Mouse (Mus musculus): ENCODE measurements at regions not wholly inside any gene's neighbourhood (a gene's known extent, or its start where the extent isn't known, plus 50 kb on each side); places are given as distances from the start of the nearest gene placed in this dataset.

DNA sequence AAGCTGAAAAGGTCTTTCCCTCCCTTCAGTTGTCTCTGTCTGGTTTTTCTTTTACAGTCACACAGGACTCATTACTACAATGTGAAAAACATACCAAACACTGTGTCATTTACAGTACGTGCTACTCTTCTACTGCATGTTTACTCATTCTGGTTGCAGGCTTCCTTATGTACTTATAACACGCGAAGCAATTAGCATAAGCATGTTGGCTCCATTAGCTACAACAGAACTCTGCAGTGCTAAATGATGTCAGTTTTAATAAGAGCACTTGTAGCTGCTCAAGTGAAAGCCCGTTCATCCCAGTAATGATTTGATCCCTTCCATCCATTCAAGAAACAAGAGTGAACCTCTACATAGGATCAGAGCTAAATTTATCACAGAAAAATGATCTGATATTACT lies 199.2 kb downstream of the S1pr1 start:
- H3K27me3 ChIP-seq (ENCODE audit: control insufficient read depth, insufficient read depth, low read length) = no peaks in the 10 kb centered on the region
- ATAC-seq (ENCODE audit: low FRiP score, low read depth) = no peak

DNA sequence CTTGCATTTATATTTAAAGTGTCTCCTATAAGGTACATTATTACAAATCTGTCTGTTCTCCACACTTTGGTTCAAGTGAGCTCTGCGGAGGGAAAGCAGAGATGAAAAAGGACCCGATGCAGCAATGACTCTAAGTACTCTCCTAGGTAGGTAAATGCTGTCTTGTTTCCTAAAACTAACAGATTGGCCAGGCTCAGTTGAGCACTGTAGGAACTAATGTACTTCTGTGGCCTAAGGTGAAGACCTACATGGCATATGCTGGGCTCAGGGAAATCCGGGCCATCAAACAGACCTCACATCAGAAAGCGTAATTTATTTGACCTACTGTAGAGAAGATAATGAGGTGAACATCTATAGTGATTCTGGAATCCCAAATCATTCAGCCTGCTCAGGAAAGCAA lies 205.2 kb downstream of the S1pr1 start:
- no peaks in the 10 kb centered on the region for H3K9me3 ChIP-seq (ENCODE audit: control insufficient read depth, low read length)
- no peaks in the 10 kb centered on the region for H3K4me1 ChIP-seq (ENCODE audit: control insufficient read depth, insufficient read depth, low read length)
- H3K4me3 ChIP-seq (replicated peaks; ENCODE audit: low read length) = no peak overlapping the region
- DNase-seq (ENCODE audit: low spot score) (no peak), ATAC-seq (ENCODE audit: low FRiP score, low read depth) (no peak)
- 89% methylated on average over 4 of the region's 4 CpGs for WGBS
- H3K27me3 ChIP-seq (ENCODE audit: control insufficient read depth, insufficient read depth, low read length) = no peaks in the 10 kb centered on the region
- no peak for TF ChIP-seq POLR2A (IDR thresholded peaks at IDR 0.05; ENCODE audit: borderline replicate concordance, extremely low read depth, insufficient read depth, insufficient read length)
- no peak overlapping the region for H3K4me2 ChIP-seq (replicated peaks; ENCODE audit: low read depth, low read length, severe bottlenecking)
- H3K9ac ChIP-seq (ENCODE audit: low read depth, low read length, severe bottlenecking) = no peak overlapping the region
- H3K36me3 ChIP-seq (ENCODE audit: control insufficient read depth, insufficient read depth, low read length) = no peaks in the 10 kb centered on the region
- no peak overlapping the region for H3K27ac ChIP-seq (replicated peaks; ENCODE audit: low read depth, low read length)

More for the DNA sequence above, 199.2 kb downstream of the S1pr1 start:
- Histone ChIP-seq H3K27ac (replicated peaks; ENCODE audit: low read depth, low read length) (no peak overlapping the region), H3K9ac (ENCODE audit: low read depth, low read length, severe bottlenecking) (no peak overlapping the region), H3K9me3 (ENCODE audit: control insufficient read depth, low read length) (no peaks in the 10 kb centered on the region), H3K36me3 (ENCODE audit: control insufficient read depth, insufficient read depth, low read length) (no peaks in the 10 kb centered on the region), H3K4me2 (replicated peaks; ENCODE audit: low read depth, low read length, severe bottlenecking) (no peak overlapping the region), H3K4me3 (replicated peaks; ENCODE audit: low read length) (no peak overlapping the region), H3K4me1 (ENCODE audit: control insufficient read depth, insufficient read depth, low read length) (no peaks in the 10 kb centered on the region)
- no peak for TF ChIP-seq POLR2A (IDR thresholded peaks at IDR 0.05; ENCODE audit: borderline replicate concordance, extremely low read depth, insufficient read depth, insufficient read length)
- WGBS = 76% methylated on average over 4 of the region's 4 CpGs
- no peak for DNase-seq (ENCODE audit: low spot score)

DNA sequence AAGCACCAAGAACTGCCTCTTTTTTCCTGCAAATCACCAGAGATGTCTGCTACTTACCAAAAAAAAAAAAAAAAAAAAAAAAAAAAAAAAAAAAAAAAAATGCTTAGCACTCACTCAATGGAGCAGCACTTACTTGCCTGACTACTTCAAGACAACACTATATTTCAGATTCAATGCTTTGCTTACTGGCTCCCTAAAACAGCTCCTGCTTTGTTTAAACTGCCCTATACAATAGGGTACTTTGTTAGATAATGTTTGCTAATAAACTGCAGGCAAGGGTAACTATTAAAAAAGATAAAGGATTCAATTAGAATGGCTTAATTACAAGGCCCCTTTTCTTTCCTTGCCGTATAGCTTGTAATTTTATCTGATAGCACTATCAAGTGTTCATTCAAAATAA lies 217.5 kb downstream of the S1pr1 start:
- no peak for ATAC-seq (ENCODE audit: low FRiP score, low read depth)
- Histone ChIP-seq H3K36me3 (ENCODE audit: control insufficient read depth, insufficient read depth, low read length) (no peaks in the 10 kb centered on the region), H3K27ac (replicated peaks; ENCODE audit: low read depth, low read length) (no peak overlapping the region), H3K4me2 (replicated peaks; ENCODE audit: low read depth, low read length, severe bottlenecking) (no peak overlapping the region), H3K4me1 (ENCODE audit: control insufficient read depth, insufficient read depth, low read length) (no peaks in the 10 kb centered on the region), H3K9me3 (ENCODE audit: control insufficient read depth, low read length) (no peaks in the 10 kb centered on the region), H3K9ac (ENCODE audit: low read depth, low read length, severe bottlenecking) (no peak overlapping the region), H3K27me3 (ENCODE audit: control insufficient read depth, insufficient read depth, low read length) (no peaks in the 10 kb centered on the region), H3K4me3 (replicated peaks; ENCODE audit: low read length) (no peak overlapping the region)
- WGBS = 71% methylated on average over 1 of the region's 1 CpGs
- no peak for TF ChIP-seq POLR2A (IDR thresholded peaks at IDR 0.05; ENCODE audit: borderline replicate concordance, extremely low read depth, insufficient read depth, insufficient read length)
- no peak for DNase-seq (ENCODE audit: low spot score)

DNA sequence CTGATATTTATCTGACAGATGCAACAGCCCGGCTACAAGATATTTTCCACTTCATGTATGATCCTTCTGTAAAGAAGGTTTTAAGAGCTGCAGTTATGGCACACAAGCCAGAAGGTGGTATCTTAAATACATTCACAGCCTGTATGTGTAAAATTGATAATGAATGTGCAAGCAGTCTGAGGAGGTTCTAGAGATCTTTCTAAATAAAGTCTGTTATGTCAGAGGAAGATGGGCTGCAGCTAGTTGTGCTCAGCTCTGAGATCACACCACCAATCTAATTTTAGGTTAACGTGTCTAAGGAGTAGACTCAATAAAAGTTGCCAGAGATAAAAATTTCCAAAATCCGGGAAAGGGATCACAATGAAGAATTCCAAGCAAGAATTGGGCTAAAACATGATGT lies 218.8 kb downstream of the S1pr1 start:
- no peaks in the 10 kb centered on the region for H3K27me3 ChIP-seq (ENCODE audit: control insufficient read depth, insufficient read depth, low read length)
- H3K27ac ChIP-seq (replicated peaks; ENCODE audit: low read depth, low read length) = no peak overlapping the region
- no peak overlapping the region for H3K4me2 ChIP-seq (replicated peaks; ENCODE audit: low read depth, low read length, severe bottlenecking)
- H3K36me3 ChIP-seq (ENCODE audit: control insufficient read depth, insufficient read depth, low read length) = no peaks in the 10 kb centered on the region
- ATAC-seq (ENCODE audit: low FRiP score, low read depth) (no peak), DNase-seq (ENCODE audit: low spot score) (no peak)
- no peaks in the 10 kb centered on the region for H3K4me1 ChIP-seq (ENCODE audit: control insufficient read depth, insufficient read depth, low read length)
- H3K4me3 ChIP-seq (replicated peaks; ENCODE audit: low read length) = no peak overlapping the region
- H3K9ac ChIP-seq (ENCODE audit: low read depth, low read length, severe bottlenecking) = no peak overlapping the region
- WGBS = 82% methylated on average over 3 of the region's 3 CpGs
- no peaks in the 10 kb centered on the region for H3K9me3 ChIP-seq (ENCODE audit: control insufficient read depth, low read length)
- no peak for TF ChIP-seq POLR2A (IDR thresholded peaks at IDR 0.05; ENCODE audit: borderline replicate concordance, extremely low read depth, insufficient read depth, insufficient read length)

- no peaks in the 10 kb centered on the region for H3K36me3 ChIP-seq (ENCODE audit: control insufficient read depth, insufficient read depth, low read length)
Observed at GRCm38 (mm10) chr3:115495692-115496091, 219.2 kb downstream of the S1pr1 start.

GRCm38 (mm10) chr3:115468980-115469379 lies 245.9 kb downstream of the S1pr1 start:
- H3K4me2 ChIP-seq (replicated peaks; ENCODE audit: low read depth, low read length, severe bottlenecking) = no peak overlapping the region
- no peaks in the 10 kb centered on the region for H3K36me3 ChIP-seq (ENCODE audit: control insufficient read depth, insufficient read depth, low read length)
- DNase-seq (ENCODE audit: low spot score) (peak; percentile 67), ATAC-seq (ENCODE audit: low FRiP score, low read depth) (peak; percentile 47)
- 53% methylated on average over 4 of the region's 4 CpGs for WGBS
- H3K9me3 ChIP-seq (ENCODE audit: control insufficient read depth, low read length) = no peaks in the 10 kb centered on the region
- no peak overlapping the region for H3K4me3 ChIP-seq (replicated peaks; ENCODE audit: low read length)
- no peak overlapping the region for H3K9ac ChIP-seq (ENCODE audit: low read depth, low read length, severe bottlenecking)
- no peaks in the 10 kb centered on the region for H3K27me3 ChIP-seq (ENCODE audit: control insufficient read depth, insufficient read depth, low read length)
- no peaks in the 10 kb centered on the region for H3K4me1 ChIP-seq (ENCODE audit: control insufficient read depth, insufficient read depth, low read length)
- no peak for TF ChIP-seq POLR2A (IDR thresholded peaks at IDR 0.05; ENCODE audit: borderline replicate concordance, extremely low read depth, insufficient read depth, insufficient read length)
- H3K27ac ChIP-seq (replicated peaks; ENCODE audit: low read depth, low read length) = no peak overlapping the region

More at GRCm38 (mm10) chr3:115495692-115496091, 219.2 kb downstream of the S1pr1 start:
- no peaks in the 10 kb centered on the region for H3K9me3 ChIP-seq (ENCODE audit: control insufficient read depth, low read length)
- no peak overlapping the region for H3K9ac ChIP-seq (ENCODE audit: low read depth, low read length, severe bottlenecking)
- no peak for ATAC-seq (ENCODE audit: low FRiP score, low read depth)
- no peak overlapping the region for H3K27ac ChIP-seq (replicated peaks; ENCODE audit: low read depth, low read length)
- no peaks in the 10 kb centered on the region for H3K27me3 ChIP-seq (ENCODE audit: control insufficient read depth, insufficient read depth, low read length)
- TF ChIP-seq POLR2A (IDR thresholded peaks at IDR 0.05; ENCODE audit: borderline replicate concordance, extremely low read depth, insufficient read depth, insufficient read length) = no peak
- no peak for DNase-seq (ENCODE audit: low spot score)
- no peak overlapping the region for H3K4me2 ChIP-seq (replicated peaks; ENCODE audit: low read depth, low read length, severe bottlenecking)
- no peak overlapping the region for H3K4me3 ChIP-seq (replicated peaks; ENCODE audit: low read length)
- H3K4me1 ChIP-seq (ENCODE audit: control insufficient read depth, insufficient read depth, low read length) = no peaks in the 10 kb centered on the region

Measured in limb, embryonic 14.5 days (tissue).